9 mouse cellular contexts compared by ENCODE assay signal in genomic region chr5:138820717-138821332, GRCm38 (mm10). TPM values are rescaled to one million over a fixed set of nuclear protein-coding genes. Genes with fewer than 3 reads are reported as not detected.
DNase-seq lines count a peak whose midpoint lies in the region; ATAC-seq and TF ChIP-seq lines count a peak whose summit lies in the region.
"Had no signal": no experiment of that assay in that cellular context is flagged by ENCODE, and none has a peak within 500 bp of the region (broad histone marks: within the 10 kb centered on the region; RNA-seq: fewer than 3 reads in every experiment).

No protein-coding gene starts in this region.

- 0 out of 2 replicates have a peak, but pooled peaks have one; percentile 9 for ATAC-seq in kidney, embryonic 15.5 days (replicated peaks; ENCODE audit: low FRiP score)
- no peak for ATAC-seq in embryonic facial prominence, embryonic 13.5 days (ENCODE audit: insufficient number of reproducible peaks, insufficient read depth, low FRiP score, low TSS enrichment, low read depth)
- ATAC-seq in intestine, postnatal 0 days: no peak
- ATAC-seq in neural tube, embryonic 12.5 days (ENCODE audit: low FRiP score, low read depth): no peak

- peaks cover 19% of the 10 kb centered on the region for H3K4me1 ChIP-seq in kidney, embryonic 15.5 days
- peaks cover 15% of the 10 kb centered on the region for H3K4me1 ChIP-seq in embryonic facial prominence, embryonic 13.5 days
- no peaks in the 10 kb centered on the region for H3K4me1 ChIP-seq in intestine, postnatal 0 days (replicated peaks; ENCODE audit: control insufficient read depth, insufficient read depth, low read length)
- peaks cover 8% of the 10 kb centered on the region for H3K4me1 ChIP-seq in neural tube, embryonic 12.5 days

- H3K27me3 ChIP-seq in kidney, embryonic 15.5 days: peaks cover 77% of the 10 kb centered on the region
- peaks cover 79% of the 10 kb centered on the region for H3K27me3 ChIP-seq in embryonic facial prominence, embryonic 13.5 days
- H3K27me3 ChIP-seq in intestine, postnatal 0 days (replicated peaks; ENCODE audit: control insufficient read depth, insufficient read depth, low read length): peaks cover 42% of the 10 kb centered on the region
- peaks cover 54% of the 10 kb centered on the region for H3K27me3 ChIP-seq in neural tube, embryonic 12.5 days (replicated peaks)

- DNase-seq in kidney, postnatal 10 days: no peak
- no peak for DNase-seq in ovary, postnatal 14 days (ENCODE audit: low spot score)
- no peak for DNase-seq in layer of hippocampus, adult 9-10 months (ENCODE audit: low spot score)
- no peak for DNase-seq in cerebellum, adult 8-10 months

- TF ChIP-seq CTCF in intestine, postnatal 0 days (IDR thresholded peaks at IDR 0.05; ENCODE audit: low read depth): no peak

- no peaks in the 10 kb centered on the region for H3K36me3 ChIP-seq in kidney, embryonic 15.5 days
- H3K36me3 ChIP-seq in embryonic facial prominence, embryonic 13.5 days: no peaks in the 10 kb centered on the region
- no peaks in the 10 kb centered on the region for H3K36me3 ChIP-seq in intestine, postnatal 0 days (ENCODE audit: control insufficient read depth, insufficient read depth)
- H3K36me3 ChIP-seq in neural tube, embryonic 12.5 days: no peaks in the 10 kb centered on the region

- H3K9ac ChIP-seq in kidney, embryonic 15.5 days: peak overlapping the region; percentile 33; the same call in 1 of the 2 replicates
- H3K9ac ChIP-seq in embryonic facial prominence, embryonic 13.5 days: peak overlapping the region; percentile 52; the same call in 1 of the 2 replicates
- H3K9ac ChIP-seq in intestine, postnatal 0 days (ENCODE audit: low read depth, low read length): no peak overlapping the region
- H3K9ac ChIP-seq in neural tube, embryonic 12.5 days: no peak overlapping the region

- H3K27ac ChIP-seq in kidney, embryonic 15.5 days: no peak overlapping the region
- no peak overlapping the region for H3K27ac ChIP-seq in embryonic facial prominence, embryonic 13.5 days
- no peak overlapping the region for H3K27ac ChIP-seq in intestine, postnatal 0 days (ENCODE audit: low read depth, low read length)
- no peak overlapping the region for H3K27ac ChIP-seq in neural tube, embryonic 12.5 days

- peak overlapping the region; percentile 73 for H3K4me2 ChIP-seq in kidney, embryonic 15.5 days
- peak overlapping the region; percentile 66 for H3K4me2 ChIP-seq in embryonic facial prominence, embryonic 13.5 days
- H3K4me2 ChIP-seq in intestine, postnatal 0 days (replicated peaks; ENCODE audit: low read depth): peak overlapping the region; percentile 62
- peak overlapping the region; percentile 52 for H3K4me2 ChIP-seq in neural tube, embryonic 12.5 days (replicated peaks)

- no peaks in the 10 kb centered on the region for H3K9me3 ChIP-seq in kidney, embryonic 15.5 days (replicated peaks)
- no peaks in the 10 kb centered on the region for H3K9me3 ChIP-seq in embryonic facial prominence, embryonic 13.5 days
- H3K9me3 ChIP-seq in intestine, postnatal 0 days (ENCODE audit: control insufficient read depth): no peaks in the 10 kb centered on the region
- H3K9me3 ChIP-seq in neural tube, embryonic 12.5 days: no peaks in the 10 kb centered on the region

- H3K4me3 ChIP-seq in kidney, embryonic 15.5 days (replicated peaks): peak overlapping the region; percentile 41
- H3K4me3 ChIP-seq in embryonic facial prominence, embryonic 13.5 days: peak overlapping the region; percentile 40
- peak overlapping the region; percentile 23 for H3K4me3 ChIP-seq in intestine, postnatal 0 days (ENCODE audit: low read depth, low read length)
- H3K4me3 ChIP-seq in neural tube, embryonic 12.5 days: peak overlapping the region; percentile 11

- 2% methylated on average over 39 of the region's 39 CpGs for WGBS in kidney, embryonic 15.5 days
- 3% methylated on average over 39 of the region's 39 CpGs for WGBS in embryonic facial prominence, embryonic 13.5 days
- 4% methylated on average over 38 of the region's 39 CpGs for WGBS in intestine, postnatal 0 days
- WGBS in neural tube, embryonic 12.5 days: 3% methylated on average over 39 of the region's 39 CpGs

RNA-seq across cellular contexts. Expression of gene Gm5294, which starts 0.9 kb away (rescaled TPM):
- not detected in 2 replicates for polyA plus RNA-seq in kidney, embryonic 15.5 days (2015; fragmentation: Nextera tagmentation; extraction: Ambion mirVana)
- not detected in 2 replicates for polyA plus RNA-seq in embryonic facial prominence, embryonic 13.5 days (2015; fragmentation: Nextera tagmentation; extraction: Ambion mirVana)
- not detected in 2 replicates for polyA plus RNA-seq in intestine, postnatal 0 days (2015; fragmentation: Nextera tagmentation; extraction: Ambion mirVana)
- polyA plus RNA-seq in neural tube, embryonic 12.5 days (2016; fragmentation: Nextera tagmentation; extraction: Ambion mirVana): not detected in 2 replicates
- polyA plus RNA-seq: gonadal fat pad, adult 2 months had no signal

Comparison
In these comparisons a context has a peak if more than half of its experiments do, and no peak if none do; other contexts are left out.
1. H3K9ac ChIP-seq: peak in kidney, embryonic 15.5 days (single experiment) and embryonic facial prominence, embryonic 13.5 days (single experiment); none in intestine, postnatal 0 days (single experiment) and neural tube, embryonic 12.5 days (single experiment).
2. Peak in every context shown above with its lines, with median percentiles within 50 percentile points of each other: H3K4me2 ChIP-seq and H3K4me3 ChIP-seq.